Mouse (Mus musculus) E14TG2a.4 (cell line): ENCODE results near the gene Spef2.

Source experiments
- CTCF ChIP-seq: conservative IDR thresholded peaks from 2 replicates; pipeline ENCODE4 v1.5.1; 2014; ENCODE audit warnings: low read length
- NANOG ChIP-seq: IDR thresholded peaks from 2 replicates; pipeline ENCODE4 v1.6.1; 2014; ENCODE audit warnings: borderline replicate concordance, low read length, mixed read lengths
- POU5F1 ChIP-seq: IDR thresholded peaks from 2 replicates; pipeline ENCODE4 v1.6.1; 2014; ENCODE audit warnings: low read length, borderline replicate concordance

DNA sequence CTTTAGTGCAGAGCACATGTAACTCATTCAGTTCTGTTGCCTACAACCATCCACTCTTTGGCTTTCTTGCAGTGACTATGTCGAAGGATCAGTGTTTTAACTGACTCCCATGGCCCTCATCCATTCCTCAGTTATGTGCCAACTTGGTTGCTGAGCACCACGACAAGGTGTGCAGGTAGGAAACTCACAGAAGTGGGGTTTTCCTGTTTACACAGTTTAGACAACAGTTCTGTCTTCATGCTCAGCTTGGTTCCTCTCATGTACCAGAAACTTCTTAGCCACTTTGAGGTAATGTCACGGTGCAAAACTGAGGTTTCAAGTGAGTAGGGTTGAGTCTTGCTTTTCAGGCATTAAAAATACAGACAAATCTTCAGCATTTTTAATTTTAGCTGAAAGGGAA is 184.5 kb downstream of the Spef2 start:
- TF ChIP-seq CTCF: no peak
- TF ChIP-seq NANOG: no peak
- no peak for TF ChIP-seq POU5F1
